Mouse (Mus musculus) forebrain, postnatal 0 days (tissue): Measurements from ENCODE around the gene Kremen2. TPM values are rescaled to one million over a fixed set of nuclear protein-coding genes. Genes with fewer than 3 reads are reported as not detected.

ENCODE experiments used
- ATAC-seq: fragments of 200-750 bp; cut with Nextera tagmentation; 2 replicates; pipeline ENCODE4 v1.8.0; 2017; ENCODE audit warnings: mild to moderate bottlenecking, moderate library complexity
- DNase-seq: peaks from one replicate; pipeline ENCODE4 v3.0.0-alpha.2; 2015
- H3K27ac ChIP-seq: fragments of 300-500 bp; sonication (generic); 2 replicates; pipeline ENCODE4 v1.5.1; 2014; ENCODE audit warnings: low read depth, mild to moderate bottlenecking, antibody characterized with exemption, low read length, moderate library complexity, mixed read lengths
- H3K27me3 ChIP-seq: fragments of 300-500 bp; sonication (generic); 2 replicates; pipeline ENCODE4 v1.6.1; 2014; ENCODE audit warnings: mild to moderate bottlenecking, low read length, mixed read lengths; ENCODE audit not compliant: insufficient read depth
- H3K36me3 ChIP-seq: fragments of 300-500 bp; sonication (generic); 2 replicates; pipeline ENCODE4 v1.6.1; 2014; ENCODE audit warnings: mild to moderate bottlenecking, moderate library complexity; ENCODE audit not compliant: insufficient read depth
- H3K4me1 ChIP-seq: fragments of 300-500 bp; sonication (generic); 2 replicates; pipeline ENCODE4 v1.6.1; 2014; ENCODE audit warnings: antibody characterized with exemption; ENCODE audit not compliant: insufficient read depth
- H3K4me2 ChIP-seq: fragments of 300-500 bp; sonication (generic); 2 replicates; pipeline ENCODE4 v1.6.1; 2014; ENCODE audit warnings: low read depth, mild to moderate bottlenecking, moderate library complexity
- H3K4me3 ChIP-seq: fragments of 300-500 bp; sonication (generic); 2 replicates; pipeline ENCODE4 v1.5.1; 2014; ENCODE audit warnings: low read depth, low read length, mixed read lengths
- H3K9ac ChIP-seq: fragments of 300-500 bp; sonication (generic); 2 replicates; pipeline ENCODE4 v1.6.1; 2014; ENCODE audit warnings: mild to moderate bottlenecking
- H3K9me3 ChIP-seq: fragments of 300-500 bp; sonication (generic); 2 replicates; pipeline ENCODE4 v1.6.1; 2016; ENCODE audit warnings: low read length
- CTCF ChIP-seq: sonication (generic); IDR thresholded peaks from 2 replicates; pipeline ENCODE4 v1.5.1; 2016; ENCODE audit warnings: antibody characterized with exemption, control low read depth, low read depth
- WGBS: fragments of 180-500 bp; shearing (Covaris S2); extraction: QIAGEN DNeasy Blood & Tissue Kit; methylation state at CpG from one replicate; pipeline ENCODE4 v1.1.7; 2014; 5-methylcytosine and 5-hydroxymethylcytosine counted together
- polyA plus RNA-seq: library from polyadenylated mRNA; unstranded; fragments of >200 nt; fragmentation: Nextera tagmentation; extraction: Ambion mirVana; gene quantifications from 2 replicates; pipeline ENCODE4 v1.2.1, GENCODE M21; 2015
- total RNA-seq: library from RNA; depleted of rRNA; stranded (reverse); fragments of >200 nt; gene quantifications from 2 replicates; pipeline ENCODE4 v1.2.3, GENCODE M21; 2014

The Kremen2 gene
- total and polyA plus RNA-seq, 2 experiments from 2014 or later: 0.82 to 0.90 TPM

- no peak for ATAC-seq
- H3K27ac ChIP-seq: no peak overlapping the region
Measured at GRCm38 (mm10) chr17:23719455-23719854, 26.2 kb downstream of the Kremen2 start.

GRCm38 (mm10) chr17:23717003-23717402 lies 28.6 kb downstream of the Kremen2 start:
- no peak overlapping the region for H3K4me2 ChIP-seq
- no peaks in the 10 kb centered on the region for H3K36me3 ChIP-seq
- H3K27me3 ChIP-seq: no peaks in the 10 kb centered on the region
- H3K4me1 ChIP-seq: no peaks in the 10 kb centered on the region
- H3K27ac ChIP-seq: no peak overlapping the region
- ATAC-seq (no peak), DNase-seq (no peak)
- no peak for TF ChIP-seq CTCF
- no peak overlapping the region for H3K9ac ChIP-seq
- H3K4me3 ChIP-seq: no peak overlapping the region
- WGBS: 63% methylated on average over 2 of the region's 2 CpGs
- H3K9me3 ChIP-seq: no peaks in the 10 kb centered on the region

More at GRCm38 (mm10) chr17:23719455-23719854, 26.2 kb downstream of the Kremen2 start:
- H3K9me3 ChIP-seq: no peaks in the 10 kb centered on the region
- H3K4me2 ChIP-seq: no peak overlapping the region
- no peaks in the 10 kb centered on the region for H3K4me1 ChIP-seq
- no peak overlapping the region for H3K4me3 ChIP-seq
- H3K36me3 ChIP-seq: no peaks in the 10 kb centered on the region
- WGBS: 39% methylated on average over 1 of the region's 1 CpGs
- TF ChIP-seq CTCF: no peak
- no peak for DNase-seq
- H3K27me3 ChIP-seq: no peaks in the 10 kb centered on the region
- no peak overlapping the region for H3K9ac ChIP-seq

- Histone ChIP-seq H3K36me3 (no peaks in the 10 kb centered on the region), H3K4me1 (no peaks in the 10 kb centered on the region), H3K9me3 (no peaks in the 10 kb centered on the region), H3K9ac (no peak overlapping the region), H3K27me3 (no peaks in the 10 kb centered on the region), H3K4me2 (no peak overlapping the region), H3K27ac (no peak overlapping the region), H3K4me3 (no peak overlapping the region)
- DNase-seq: peak; percentile 80
- peak; percentile 88 for TF ChIP-seq CTCF
- ATAC-seq: peak; percentile 83
- WGBS: 0% methylated on average over 3 of the region's 3 CpGs
Measured at GRCm38 (mm10) chr17:23706212-23706611, 39.4 kb downstream of the Kremen2 start.

GRCm38 (mm10) chr17:23705525-23706104 lies 40.0 kb downstream of the Kremen2 start:
- no peak for DNase-seq
- Histone ChIP-seq H3K36me3 (no peaks in the 10 kb centered on the region), H3K27ac (no peak overlapping the region), H3K9me3 (no peaks in the 10 kb centered on the region), H3K4me2 (no peak overlapping the region), H3K4me1 (no peaks in the 10 kb centered on the region), H3K4me3 (no peak overlapping the region), H3K9ac (no peak overlapping the region), H3K27me3 (no peaks in the 10 kb centered on the region)
- 79% methylated on average over 7 of the region's 7 CpGs for WGBS
- ATAC-seq: no peak
- TF ChIP-seq CTCF: no peak

GRCm38 (mm10) chr17:23704741-23705140 lies 40.9 kb downstream of the Kremen2 start:
- Histone ChIP-seq H3K4me1 (no peaks in the 10 kb centered on the region), H3K4me2 (no peak overlapping the region), H3K9ac (no peak overlapping the region), H3K36me3 (no peaks in the 10 kb centered on the region), H3K9me3 (no peaks in the 10 kb centered on the region), H3K27ac (no peak overlapping the region), H3K4me3 (no peak overlapping the region), H3K27me3 (no peaks in the 10 kb centered on the region)
- ATAC-seq (no peak), DNase-seq (no peak)
- no peak for TF ChIP-seq CTCF
- 51% methylated on average over 7 of the region's 7 CpGs for WGBS

- H3K27ac ChIP-seq: no peak overlapping the region
- ATAC-seq (no peak), DNase-seq (no peak)
- no peak overlapping the region for H3K4me3 ChIP-seq
- no peaks in the 10 kb centered on the region for H3K36me3 ChIP-seq
- WGBS: 76% methylated on average over 9 of the region's 9 CpGs
- TF ChIP-seq CTCF: no peak
- H3K27me3 ChIP-seq: peaks cover 7% of the 10 kb centered on the region; the same call in 1 of the 2 replicates
- no peak overlapping the region for H3K4me2 ChIP-seq
- no peaks in the 10 kb centered on the region for H3K9me3 ChIP-seq
- H3K9ac ChIP-seq: no peak overlapping the region
- H3K4me1 ChIP-seq: no peaks in the 10 kb centered on the region
Measured at GRCm38 (mm10) chr17:23703301-23703700, 42.3 kb downstream of the Kremen2 start.

- DNase-seq: peak; percentile 90
- Histone ChIP-seq H3K27ac (no peak overlapping the region), H3K4me1 (no peaks in the 10 kb centered on the region), H3K9me3 (no peaks in the 10 kb centered on the region), H3K4me3 (peak overlapping the region; percentile 67), H3K4me2 (peak overlapping the region; percentile 99), H3K9ac (peak overlapping the region; percentile 50), H3K27me3 (peaks cover 7% of the 10 kb centered on the region; the same call in 1 of the 2 replicates), H3K36me3 (no peaks in the 10 kb centered on the region)
- peak; percentile 99 for ATAC-seq
- under 1% methylated on average over 28 of the region's 28 CpGs for WGBS
- TF ChIP-seq CTCF: peak; percentile 86
Measured at GRCm38 (mm10) chr17:23700079-23700478, 45.6 kb downstream of the Kremen2 start.
